Mouse (Mus musculus) splenic B cell, adult 2 months (primary cell): ENCODE data around the gene Pole2.

Experiments
- DNase-seq: peaks from one replicate; pipeline ENCODE4 v3.0.0-alpha.2; 2011; ENCODE audit warnings: low read depth, low spot score
- H3K27me3 ChIP-seq: 2 replicates; pipeline ENCODE4 v1.6.1; 2012; ENCODE audit warnings: mild to moderate bottlenecking, low read length, moderate library complexity, mixed read lengths; ENCODE audit not compliant: control insufficient read depth, poor library complexity, insufficient read depth, severe bottlenecking
- H3K36me3 ChIP-seq: 2 replicates; pipeline ENCODE4 v1.6.1; 2012; ENCODE audit warnings: mild to moderate bottlenecking, low read length, moderate library complexity, mixed read lengths; ENCODE audit not compliant: control insufficient read depth, poor library complexity, insufficient read depth, severe bottlenecking

The Pole2 gene

GRCm38 (mm10) chr12:69220613-69221277 lies 7.2 kb downstream of the Pole2 start:
- Histone ChIP-seq H3K27me3 (no peaks in the 10 kb centered on the region), H3K36me3 (no peaks in the 10 kb centered on the region)
- no peak for DNase-seq

GRCm38 (mm10) chr12:69216587-69216986 lies 11.4 kb downstream of the Pole2 start:
- no peaks in the 10 kb centered on the region for H3K36me3 ChIP-seq
- DNase-seq, result no peak
- no peaks in the 10 kb centered on the region for H3K27me3 ChIP-seq

DNA sequence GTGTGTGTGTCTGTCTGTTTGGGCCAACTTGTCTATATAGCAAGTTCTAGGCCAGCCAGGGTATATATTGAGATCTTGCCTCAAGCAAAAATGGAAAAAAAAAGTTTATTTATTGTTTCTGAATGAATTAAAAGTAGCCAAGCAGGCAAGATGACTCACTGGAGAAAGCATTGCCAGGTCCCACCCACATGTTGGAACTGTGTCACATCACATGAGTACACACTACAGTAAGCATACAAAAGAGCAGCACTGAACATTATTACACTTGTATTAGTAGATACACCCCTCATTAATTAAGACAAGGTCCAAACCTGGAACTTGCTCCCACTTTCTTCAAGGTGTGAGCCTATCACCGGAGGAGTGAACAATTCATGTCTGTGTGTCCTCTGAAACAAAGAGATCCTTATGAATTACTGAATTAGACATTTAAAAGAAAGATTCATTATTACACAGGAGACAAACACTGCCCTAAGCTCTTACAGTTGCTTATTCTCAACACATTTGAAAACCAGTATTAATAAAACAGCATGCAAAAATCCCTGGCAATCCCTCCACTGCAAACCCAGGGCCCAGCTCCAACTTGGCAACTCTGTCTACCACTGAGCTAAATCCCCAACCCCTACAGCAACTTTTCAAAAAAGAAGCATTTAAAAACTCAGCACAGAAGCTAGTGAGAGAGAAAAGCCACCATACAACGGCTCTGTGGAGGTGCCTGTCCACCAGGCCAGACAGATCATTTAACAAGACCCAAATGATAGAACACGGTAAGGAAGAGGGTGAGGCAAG lies 12.8 kb downstream of the Pole2 start:
- no peaks in the 10 kb centered on the region for H3K36me3 ChIP-seq
- DNase-seq, result no peak
- no peaks in the 10 kb centered on the region for H3K27me3 ChIP-seq

DNA sequence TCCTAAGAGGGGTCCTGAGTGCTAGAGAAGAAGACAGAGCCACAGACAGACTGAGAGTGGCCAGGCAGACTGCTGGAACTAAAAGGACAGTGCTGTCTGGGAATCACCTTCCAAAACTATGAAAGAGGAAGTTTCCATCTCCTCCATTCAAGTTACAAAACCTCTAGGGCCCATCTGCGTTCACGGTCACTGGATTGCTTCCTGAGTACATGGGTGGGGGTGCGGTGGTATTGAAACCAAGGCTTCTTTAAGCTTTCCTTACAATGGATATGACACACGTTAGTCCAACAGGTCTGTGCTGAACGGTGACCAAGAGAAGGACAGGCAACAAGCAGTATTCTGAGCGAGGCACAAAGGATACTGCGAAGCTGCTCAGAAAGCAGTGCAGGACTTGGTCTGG lies 13.6 kb downstream of the Pole2 start:
- no peaks in the 10 kb centered on the region for H3K27me3 ChIP-seq
- DNase-seq, result no peak
- no peaks in the 10 kb centered on the region for H3K36me3 ChIP-seq

- no peak for DNase-seq
- no peaks in the 10 kb centered on the region for H3K27me3 ChIP-seq
These were observed 14.7 kb downstream of the Pole2 start for GRCm38 (mm10) chr12:69213186-69213777.

GRCm38 (mm10) chr12:69211057-69211456 lies 16.9 kb downstream of the Pole2 start:
- H3K27me3 ChIP-seq, result no peaks in the 10 kb centered on the region
- H3K36me3 ChIP-seq, result no peaks in the 10 kb centered on the region; the same call in 1 of the 2 replicates
- peak; percentile 32 for DNase-seq

More at GRCm38 (mm10) chr12:69213186-69213777, 14.7 kb downstream of the Pole2 start:
- no peaks in the 10 kb centered on the region for H3K36me3 ChIP-seq

- Histone ChIP-seq H3K36me3 (no peaks in the 10 kb centered on the region; the same call in 1 of the 2 replicates), H3K27me3 (no peaks in the 10 kb centered on the region)
- no peak for DNase-seq
These were observed 17.7 kb downstream of the Pole2 start for GRCm38 (mm10) chr12:69210056-69210979.

DNA sequence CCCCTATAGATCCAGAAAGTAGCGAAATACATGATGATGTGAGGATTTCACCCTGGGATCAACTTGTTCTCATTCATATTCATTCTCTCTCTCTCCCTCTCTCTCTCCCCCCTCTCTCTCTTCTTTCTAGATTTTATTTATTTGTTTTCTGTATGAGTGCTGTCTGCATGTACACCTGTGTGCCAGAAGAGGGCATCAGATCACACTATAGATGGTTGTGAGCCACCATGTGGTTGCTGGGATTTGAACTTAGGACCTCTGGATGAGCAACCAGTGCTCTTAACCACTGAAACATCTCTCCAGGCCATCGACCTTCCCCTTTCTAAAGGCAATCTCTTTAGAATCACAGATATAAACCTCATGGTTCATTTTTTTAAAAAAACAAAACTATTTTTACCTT lies 19.5 kb downstream of the Pole2 start:
- peak; percentile 30 for DNase-seq
- H3K27me3 ChIP-seq, result no peaks in the 10 kb centered on the region
- no peaks in the 10 kb centered on the region; the same call in 1 of the 2 replicates for H3K36me3 ChIP-seq

GRCm38 (mm10) chr12:69207926-69208325 lies 20.1 kb downstream of the Pole2 start:
- no peak for DNase-seq

DNA sequence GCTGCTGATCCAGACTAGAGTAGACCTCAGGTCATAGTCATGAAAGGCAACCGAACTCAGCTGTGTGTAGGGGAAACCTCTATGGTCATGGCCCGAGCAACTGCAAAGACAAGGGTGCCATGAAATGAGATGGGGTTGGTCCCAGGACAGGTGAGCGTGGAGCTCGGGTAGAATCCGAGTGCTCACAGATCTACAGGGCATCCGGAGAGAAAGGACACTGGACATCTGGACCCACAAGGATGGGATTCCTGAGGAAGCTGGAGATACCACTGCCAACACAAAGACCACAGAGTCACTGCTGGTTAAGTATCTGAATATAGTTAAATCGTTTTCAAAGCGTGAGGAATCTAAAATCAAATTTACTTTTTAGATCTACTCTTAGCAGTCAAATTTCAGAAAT lies 20.6 kb downstream of the Pole2 start:
- no peaks in the 10 kb centered on the region; the same call in 1 of the 2 replicates for H3K36me3 ChIP-seq
- H3K27me3 ChIP-seq, result no peaks in the 10 kb centered on the region
- no peak for DNase-seq

More at GRCm38 (mm10) chr12:69207926-69208325, 20.1 kb downstream of the Pole2 start:
- Histone ChIP-seq H3K36me3 (no peaks in the 10 kb centered on the region; the same call in 1 of the 2 replicates), H3K27me3 (no peaks in the 10 kb centered on the region)

DNA sequence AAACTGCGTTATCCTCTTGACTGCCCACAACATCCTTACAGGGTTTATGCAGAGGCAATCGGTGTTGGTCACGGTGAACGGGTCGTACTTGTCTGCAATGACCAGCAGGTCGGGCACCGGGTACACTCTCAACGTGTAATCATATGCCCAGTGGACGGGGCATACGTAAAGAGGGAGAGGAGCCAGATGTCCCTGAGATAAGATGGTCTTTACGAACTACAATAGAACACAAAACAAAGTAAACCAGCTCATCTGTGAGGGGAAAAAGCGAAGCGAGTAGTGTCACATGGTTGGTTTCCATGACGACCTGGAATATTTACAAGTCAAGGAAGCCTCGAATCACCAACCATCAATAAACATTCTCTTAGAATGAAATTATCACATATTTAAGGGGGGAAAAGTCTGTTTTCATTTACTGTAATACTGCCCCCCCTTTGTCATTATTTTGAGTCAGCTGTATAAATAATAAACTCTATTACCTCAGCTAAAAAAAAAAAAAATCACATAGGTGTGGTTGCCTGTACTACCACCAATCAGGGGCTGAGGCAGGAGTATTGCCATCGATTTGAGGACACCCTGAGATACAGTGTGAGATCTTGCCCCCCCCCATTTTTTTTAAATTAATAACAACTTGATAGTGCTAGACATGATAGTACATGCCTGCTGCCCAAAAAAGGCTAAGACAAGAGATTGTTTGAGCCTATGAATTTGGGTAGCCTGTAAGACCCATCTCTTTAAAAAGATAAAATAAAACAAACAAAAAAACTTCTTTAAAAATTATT lies 23.8 kb downstream of the Pole2 start, which contains the start of gene Gm49384:
Gm49384 (minus strand) TSS at position 216 of the 782 bp plus-strand sequence.
- no peaks in the 10 kb centered on the region for H3K27me3 ChIP-seq
- H3K36me3 ChIP-seq, result no peaks in the 10 kb centered on the region; the same call in 1 of the 2 replicates
- peak; percentile 56 for DNase-seq

GRCm38 (mm10) chr12:69198985-69199384 lies 29.0 kb downstream of the Pole2 start:
- no peak for DNase-seq
- no peaks in the 10 kb centered on the region for H3K36me3 ChIP-seq
- no peaks in the 10 kb centered on the region for H3K27me3 ChIP-seq

DNA sequence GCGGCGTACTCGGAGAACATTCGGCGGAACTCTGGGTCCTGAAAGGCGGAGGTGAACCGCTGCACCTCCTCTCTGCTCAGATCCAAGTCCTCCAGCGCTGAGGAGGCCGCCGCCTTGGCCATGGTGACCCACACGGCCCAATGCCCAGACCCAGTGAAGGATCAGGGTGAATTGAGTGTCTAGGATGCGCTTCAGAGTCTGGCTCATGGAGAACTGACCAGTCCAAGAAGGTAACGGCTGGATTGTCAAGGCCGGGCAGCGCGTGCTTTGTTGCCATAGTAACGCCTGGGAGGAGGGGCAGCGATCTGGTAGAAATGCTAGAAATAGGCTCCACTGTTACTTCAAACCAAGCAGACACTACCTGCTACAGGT lies 29.8 kb downstream of the Pole2 start, which contains the start of gene Dnaaf2:
Dnaaf2 (minus strand) TSS at position 266 of the 372 bp plus-strand sequence.
- Histone ChIP-seq H3K27me3 (no peaks in the 10 kb centered on the region), H3K36me3 (no peaks in the 10 kb centered on the region)
- DNase-seq, result peak; percentile 62
